Mouse (Mus musculus): ENCODE measurements around the gene Fbxl4.

DNA sequence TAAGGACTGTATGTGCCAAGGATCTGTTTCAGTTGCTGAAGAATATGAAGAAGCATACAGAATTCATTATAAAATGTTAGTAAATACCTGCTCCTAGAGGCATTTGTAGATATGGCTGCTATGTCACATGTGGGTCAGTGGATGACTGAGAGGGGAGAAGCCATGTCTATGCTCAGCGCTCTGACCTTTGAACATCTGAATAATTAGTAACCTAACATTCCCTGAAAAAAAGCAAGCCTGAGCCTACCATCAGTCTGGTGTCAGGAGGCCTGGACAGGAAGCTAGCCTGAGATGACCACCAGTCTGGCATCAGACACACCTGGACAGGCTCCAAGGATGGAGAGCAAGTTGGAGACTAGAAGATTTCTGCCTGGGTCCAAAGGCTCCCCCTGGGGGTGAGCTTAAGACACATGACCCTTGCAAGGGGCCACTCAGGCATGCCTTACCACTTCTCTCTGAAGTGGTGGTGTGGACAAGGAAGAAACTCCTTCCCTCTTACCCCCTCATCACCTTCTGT lies 39.2 kb downstream of the Fbxl4 start:
- no peak for TF ChIP-seq CTCF (IDR thresholded peaks at IDR 0.05; ENCODE audit: control insufficient read depth, insufficient read depth, insufficient read length)
- TF ChIP-seq CEBPB (IDR thresholded peaks at IDR 0.05; ENCODE audit: low read depth) = no peak
- no peak for TF ChIP-seq MYOG (IDR thresholded peaks at IDR 0.05; ENCODE audit: control insufficient read depth, extremely low read depth, insufficient read length)
- no peak for TF ChIP-seq USF1 (IDR thresholded peaks at IDR 0.05; ENCODE audit: low read depth)
- no peak for TF ChIP-seq MYOD1 (IDR thresholded peaks at IDR 0.05; ENCODE audit: control insufficient read depth, insufficient read length, low read depth)
- no peak for TF ChIP-seq MAX (IDR thresholded peaks at IDR 0.05)
